Mouse (Mus musculus): ENCODE measurements around the gene Adam15. TPM values are rescaled to one million over a fixed set of nuclear protein-coding genes. Genes with fewer than 3 reads are reported as not detected.

Gene Adam15
- total and polyA plus RNA-seq, 3 experiments = 15.3 to 43.2 TPM; not detected in 1

DNA sequence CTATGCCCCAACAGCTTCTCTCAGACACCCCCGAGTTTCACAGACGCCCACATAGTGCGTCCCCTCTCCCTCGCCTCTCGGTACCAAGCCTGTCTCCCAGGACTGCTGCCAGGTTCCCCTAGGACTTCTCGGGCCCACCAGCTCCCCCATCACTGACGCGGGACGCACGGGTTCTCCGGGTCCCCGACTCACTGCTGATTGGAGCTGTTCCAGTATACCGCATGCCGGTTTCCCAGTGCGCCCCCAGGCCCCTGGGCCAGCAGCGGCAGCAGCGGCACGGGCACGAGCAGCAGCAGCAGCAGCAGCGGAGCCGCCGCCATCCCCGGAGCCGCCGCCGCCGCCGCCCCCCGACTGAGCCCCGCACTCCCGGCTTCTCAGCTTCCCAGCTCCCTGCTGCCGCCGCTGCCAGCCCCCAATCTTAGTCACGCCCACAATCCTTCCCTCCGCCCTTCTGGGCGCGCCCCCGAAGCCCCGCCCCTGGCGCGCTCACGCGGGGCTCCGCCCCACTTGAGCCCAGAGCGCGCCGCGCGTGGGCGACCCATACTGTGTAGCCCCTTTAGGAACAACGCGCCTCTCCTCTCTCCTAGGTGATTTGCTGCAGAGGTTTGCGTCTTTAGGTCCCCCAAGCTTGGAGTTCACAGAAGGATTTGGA, 27.2 kb downstream of the Adam15 start, which contains the start of gene Efna3:
TSS of gene Efna3 (minus strand) at position 452 of the 652 bp plus-strand sequence.
- TF ChIP-seq POLR2A (IDR thresholded peaks at IDR 0.05; ENCODE audit: control insufficient read depth in 1 of 2, insufficient read depth in 1 of 2, low read depth in 1 of 2, low read length in 2 of 2, poor library complexity in 1 of 2) (no peak; a peak in 1 of 4 replicates), USF1 (IDR thresholded peaks at IDR 0.05; ENCODE audit: low read depth, low read length) (0 out of 2 replicates have a peak, but pooled peaks have one; percentile 30), CHD2 (IDR thresholded peaks at IDR 0.05; ENCODE audit: low read length) (no peak), ETS1 (IDR thresholded peaks at IDR 0.05; ENCODE audit: low read depth, low read length) (no peak), MXI1 (IDR thresholded peaks at IDR 0.05; ENCODE audit: low read depth, low read length) (peak; percentile 43; the same call in 1 of the 2 replicates), ZKSCAN1 (IDR thresholded peaks at IDR 0.05; ENCODE audit: low read depth, low read length) (no peak), GABPA (IDR thresholded peaks at IDR 0.05; ENCODE audit: low read depth, low read length) (no peak), SIN3A (IDR thresholded peaks at IDR 0.05; ENCODE audit: low read length) (no peak), MAZ (IDR thresholded peaks at IDR 0.05; ENCODE audit: low read depth, low read length) (no peak), KAT2A (conservative IDR thresholded peaks at IDR 0.05; ENCODE audit: low read depth, low read length) (no peak), TAL1 (IDR thresholded peaks at IDR 0.05; ENCODE audit: low read length) (no peak), HCFC1 (IDR thresholded peaks at IDR 0.05; ENCODE audit: low read depth, low read length) (0 out of 2 replicates have a peak, but pooled peaks have one; percentile 31), ZMIZ1 (IDR thresholded peaks at IDR 0.05; ENCODE audit: low read depth, low read length) (no peak), JUND (IDR thresholded peaks at IDR 0.05; ENCODE audit: low read depth, low read length) (no peak)
- Histone ChIP-seq H3K9me3 (replicated peaks; ENCODE audit: insufficient read depth, low read length) (no peaks in the 10 kb centered on the region), H3K4me1 (ENCODE audit: control insufficient read depth in 1 of 2, insufficient read depth in 2 of 2, low read length in 2 of 2) (peaks cover 7 to 8% of the 10 kb centered on the region in 2 experiments), H3K9ac (ENCODE audit: control insufficient read depth, low read depth, low read length, poor library complexity, severe bottlenecking) (peak within 1 kb of the TSS; percentile 51), H3K27me3 (ENCODE audit: control insufficient read depth in 1 of 2, insufficient read depth in 2 of 2, low read length in 2 of 2) (peaks cover 15 to 22% of the 10 kb centered on the region in 2 experiments), H3K27ac (ENCODE audit: control insufficient read depth, low read depth, low read length) (no peak within 1 kb of the TSS), H3K4me3 (ENCODE audit: control insufficient read depth in 1 of 2, insufficient read depth in 1 of 2, low read depth in 2 of 2, low read length in 2 of 2) (peak within 1 kb of the TSS; percentile 59 to 74), H3K36me3 (ENCODE audit: control insufficient read depth in 1 of 2, insufficient read depth in 2 of 2, low read length in 2 of 2) (no peaks in the 10 kb centered on the region), H3K79me2 (ENCODE audit: control insufficient read depth, insufficient read depth, low read length, poor library complexity) (no peaks in the 10 kb centered on the region)
- DNase-seq (ENCODE audit: low read depth, low spot score) = peak; percentile 83

DNA sequence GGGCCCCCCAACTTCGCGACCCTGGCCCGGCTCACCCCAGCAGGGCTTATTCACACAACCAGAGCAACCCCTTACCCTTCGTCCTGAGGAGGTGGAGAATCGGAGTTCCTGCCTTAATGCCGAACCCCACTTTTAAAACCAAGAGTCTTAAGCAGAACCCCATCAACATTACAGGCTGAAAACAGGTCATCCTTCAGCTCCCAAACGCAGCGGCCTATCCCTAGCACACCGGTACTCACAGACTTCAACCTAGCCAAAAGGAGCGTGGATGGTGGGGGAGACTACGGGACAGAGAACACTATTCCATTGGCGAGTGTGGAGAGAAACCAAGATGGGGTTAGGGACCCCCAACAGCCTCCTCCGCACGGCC, 27.7 kb downstream of the Adam15 start:
- H3K27me3 ChIP-seq (ENCODE audit: control insufficient read depth in 1 of 2, insufficient read depth in 2 of 2, low read length in 2 of 2) = peaks cover 15 to 21% of the 10 kb centered on the region in 2 experiments

More for the DNA sequence above, 27.7 kb downstream of the Adam15 start:
- peaks cover 7 to 8% of the 10 kb centered on the region in 2 experiments for H3K4me1 ChIP-seq (ENCODE audit: control insufficient read depth in 1 of 2, insufficient read depth in 2 of 2, low read length in 2 of 2)
- no peaks in the 10 kb centered on the region for H3K9me3 ChIP-seq (replicated peaks; ENCODE audit: insufficient read depth, low read length)
- H3K4me3 ChIP-seq (ENCODE audit: control insufficient read depth in 1 of 2, insufficient read depth in 1 of 2, low read depth in 2 of 2, low read length in 2 of 2) = peak overlapping the region; percentile 59 to 74
- H3K27ac ChIP-seq (ENCODE audit: control insufficient read depth, low read depth, low read length) = no peak overlapping the region
- no peaks in the 10 kb centered on the region for H3K36me3 ChIP-seq (ENCODE audit: control insufficient read depth in 1 of 2, insufficient read depth in 2 of 2, low read length in 2 of 2)
- TF ChIP-seq ZMIZ1 (IDR thresholded peaks at IDR 0.05; ENCODE audit: low read depth, low read length) = no peak
- TF ChIP-seq POLR2A (IDR thresholded peaks at IDR 0.05; ENCODE audit: control insufficient read depth in 1 of 2, insufficient read depth in 1 of 2, low read depth in 1 of 2, low read length in 2 of 2, poor library complexity in 1 of 2) = no peak
- TF ChIP-seq POLR2AphosphoS5 (IDR thresholded peaks at IDR 0.05; ENCODE audit: borderline replicate concordance, low read depth, low read length) = no peak
- no peak for TF ChIP-seq CHD1 (IDR thresholded peaks at IDR 0.05; ENCODE audit: low read depth, low read length)
- TF ChIP-seq ZNF384 (IDR thresholded peaks at IDR 0.05; ENCODE audit: low read depth, low read length) = no peak
- TF ChIP-seq TBP (IDR thresholded peaks at IDR 0.05; ENCODE audit: low read depth, low read length) = no peak
- TF ChIP-seq KAT2A (conservative IDR thresholded peaks at IDR 0.05; ENCODE audit: low read depth, low read length) = no peak
- no peak for TF ChIP-seq USF1 (IDR thresholded peaks at IDR 0.05; ENCODE audit: low read depth, low read length)
- peak overlapping the region; percentile 51 for H3K9ac ChIP-seq (ENCODE audit: control insufficient read depth, low read depth, low read length, poor library complexity, severe bottlenecking)
- no peaks in the 10 kb centered on the region for H3K79me2 ChIP-seq (ENCODE audit: control insufficient read depth, insufficient read depth, low read length, poor library complexity)
- DNase-seq (ENCODE audit: low read depth, low spot score) = peak; percentile 41

Data from MEL (cell line).